Mouse (Mus musculus) embryonic stem cell, embryonic (primary cell): ENCODE measurements at regions not wholly inside any gene's neighbourhood (a gene's known extent, or its start where the extent isn't known, plus 50 kb on each side); places are given as distances from the start of the nearest gene placed in this dataset.

ENCODE experiments used
- CTCF ChIA-PET, 4 experiments: fragments of 300-600 bp in 2 of 4; fragments of 350-600 bp in 2 of 4; sonication (Branson Sonifier 250); formaldehyde crosslinking; loops; one replicate each; lab custom pipeline; 2022; ENCODE audit warnings: inconsistent platforms in 2 of 4; lab: Charles Lee
- POLR2A ChIA-PET, 4 experiments: fragments of 300-600 bp in 2 of 4; fragments of 350-600 bp in 2 of 4; sonication (Branson Sonifier 250); formaldehyde crosslinking; loops; one replicate each; lab custom pipeline; 2022; ENCODE audit warnings: antibody characterized with exemption in 4 of 4, inconsistent platforms in 1 of 4; lab: Charles Lee

DNA sequence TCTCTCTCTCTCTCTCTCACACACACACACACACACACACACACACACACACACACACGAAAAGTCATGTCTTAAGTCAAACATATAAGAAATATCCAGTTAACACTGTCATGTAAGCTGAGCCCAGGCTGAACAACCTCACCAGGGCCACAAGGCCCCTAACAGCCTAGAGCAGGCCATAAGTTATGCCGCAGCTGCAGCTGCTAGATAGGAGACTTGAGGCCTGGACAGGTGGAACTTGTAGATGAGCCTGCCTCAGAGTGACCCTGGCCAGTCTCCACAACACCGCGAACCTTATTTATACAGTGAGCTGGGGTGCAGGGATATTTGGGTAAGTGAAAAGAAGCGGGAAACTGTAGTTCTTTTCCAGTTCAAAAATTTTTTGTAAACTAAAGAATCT is 90.4 kb upstream of the Gpc1 start:
- ChIA-PET POLR2A (no interaction called here), CTCF (no interaction called here)

DNA sequence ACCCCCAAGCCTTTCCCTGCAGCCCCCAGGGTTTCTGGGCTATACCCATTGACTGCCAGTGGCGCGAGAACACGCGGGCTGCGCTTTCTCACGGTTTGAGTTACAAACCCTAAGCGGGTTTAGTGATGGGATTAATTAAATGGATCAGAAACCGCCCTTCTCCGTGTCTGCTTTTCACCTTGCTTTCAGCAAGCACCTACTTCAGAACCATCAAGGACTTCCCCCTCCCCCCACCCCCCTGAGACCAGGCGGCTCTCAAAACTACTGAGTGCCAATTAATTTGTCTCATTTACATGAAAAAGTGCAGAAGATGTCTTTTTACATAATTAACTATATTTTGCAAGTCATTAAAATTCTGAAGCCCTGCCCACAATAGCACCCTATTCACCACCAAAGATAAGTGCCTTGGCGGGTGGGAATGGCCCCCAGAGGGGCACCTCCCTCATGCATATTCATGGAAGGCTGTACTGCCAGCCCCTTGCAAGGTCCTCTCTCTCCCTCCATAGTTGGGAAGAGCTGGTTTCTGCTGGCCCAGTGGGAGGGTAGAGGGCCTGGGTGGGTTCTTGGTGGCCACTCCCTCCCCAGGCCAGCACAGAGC is 89.1 kb upstream of the Otos start:
- POLR2A ChIA-PET: interaction anchor here in 2 of 4 experiments (1.4 to 1.6 kb wide), 2 partner anchors 12 to 35 kb away, joined by 3 read pairs; no protein-coding TSS in a partner anchor
- CTCF ChIA-PET: interaction anchor here in 2 of 4 experiments (0.7 to 1.6 kb wide), 4 partner anchors 11 to 674 kb away, joined by 3 to 7 read pairs (median 4); no protein-coding TSS in a partner anchor

DNA sequence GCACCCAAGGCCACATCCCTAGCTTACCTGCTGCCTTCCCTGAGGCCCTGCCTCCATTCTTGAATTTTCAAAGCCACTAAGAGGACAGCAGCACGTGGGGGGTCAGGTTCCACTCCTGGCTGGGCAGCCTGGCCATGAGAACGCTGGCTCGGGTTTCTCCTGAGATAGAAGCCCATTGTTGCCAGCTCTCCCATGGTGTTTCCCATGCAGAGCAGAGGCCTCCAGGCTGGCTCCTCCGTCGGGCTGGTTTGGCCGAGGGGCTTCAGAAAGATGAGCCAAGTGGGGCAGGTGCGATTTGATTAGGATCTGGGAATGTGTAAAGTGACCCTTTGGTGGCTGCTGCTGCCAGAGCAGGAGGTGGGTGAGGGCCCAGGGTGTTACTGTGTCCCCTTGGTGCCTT is 87.8 kb upstream of the Otos start:
- ChIA-PET POLR2A (no interaction called here), CTCF (no interaction called here)

DNA sequence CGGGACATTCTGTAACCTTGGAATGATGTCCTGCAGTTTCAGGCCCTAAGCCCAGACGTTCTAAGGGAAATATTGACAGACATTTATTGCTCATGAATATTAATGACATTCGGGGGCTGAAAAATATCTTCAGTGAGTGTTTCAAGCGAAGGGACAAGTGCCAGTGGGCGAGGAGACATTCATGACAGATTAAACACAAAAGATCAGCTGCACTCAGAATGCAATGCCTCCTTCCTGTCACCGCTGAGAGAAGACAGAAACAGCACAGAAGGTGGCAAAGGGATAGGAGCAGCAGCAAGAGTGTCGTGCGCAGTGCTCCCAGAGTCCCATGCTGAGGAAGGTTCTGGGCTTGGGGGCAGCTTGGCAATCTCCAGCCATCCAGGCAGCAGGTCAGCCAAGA is 85.1 kb upstream of the Otos start:
- CTCF ChIA-PET: no interaction called here
- POLR2A ChIA-PET: no interaction called here

DNA sequence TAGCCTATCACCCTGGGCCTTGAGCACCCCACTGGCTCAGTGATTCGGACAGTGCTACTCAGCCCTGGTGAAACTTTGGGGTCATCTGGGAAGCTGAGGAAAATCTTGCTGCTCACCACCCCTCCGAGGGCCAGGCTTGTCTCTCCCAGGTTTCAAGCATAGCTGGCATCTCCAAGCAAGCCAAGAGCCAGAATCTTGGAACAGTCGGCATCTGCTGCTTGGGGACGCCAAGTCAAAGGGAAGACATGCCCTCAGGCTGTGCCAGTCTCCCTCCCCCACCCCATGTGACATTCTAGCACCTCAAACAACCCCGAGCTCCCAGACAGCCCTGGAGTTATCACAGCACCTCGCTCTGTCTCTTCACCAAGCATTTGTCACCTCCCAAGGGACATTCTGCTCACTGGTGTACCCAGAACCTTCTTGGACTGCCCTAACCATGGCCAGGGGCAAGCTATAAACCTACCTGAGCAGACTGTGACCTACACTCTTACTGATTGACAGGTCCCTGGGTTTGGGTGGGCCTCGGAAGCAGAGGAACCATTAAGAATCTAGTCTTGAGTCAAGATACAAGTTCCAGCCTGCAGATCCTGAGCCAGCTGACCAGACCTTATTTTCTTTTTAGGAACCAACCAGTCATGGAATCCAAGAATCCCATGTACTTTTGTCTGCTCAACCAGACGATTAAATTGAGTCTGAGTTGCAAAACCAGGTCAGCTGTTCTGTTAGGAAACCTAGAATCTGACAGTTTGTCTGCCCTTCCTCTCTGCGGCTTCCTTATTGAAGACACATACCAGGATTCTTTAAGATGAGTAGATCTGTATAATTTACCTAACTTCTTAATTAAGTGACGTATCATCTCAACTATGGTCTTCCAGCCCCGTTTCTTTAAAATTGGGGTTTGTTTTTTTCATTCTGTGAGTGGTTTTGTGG is 83.0 kb upstream of the Otos start:
- CTCF ChIA-PET: interaction anchor here in 1 of 4 experiments (0.6 kb wide), 1 partner anchor 938 kb away, joined by 4 read pairs; no protein-coding TSS in a partner anchor
- POLR2A ChIA-PET: no interaction called here

DNA sequence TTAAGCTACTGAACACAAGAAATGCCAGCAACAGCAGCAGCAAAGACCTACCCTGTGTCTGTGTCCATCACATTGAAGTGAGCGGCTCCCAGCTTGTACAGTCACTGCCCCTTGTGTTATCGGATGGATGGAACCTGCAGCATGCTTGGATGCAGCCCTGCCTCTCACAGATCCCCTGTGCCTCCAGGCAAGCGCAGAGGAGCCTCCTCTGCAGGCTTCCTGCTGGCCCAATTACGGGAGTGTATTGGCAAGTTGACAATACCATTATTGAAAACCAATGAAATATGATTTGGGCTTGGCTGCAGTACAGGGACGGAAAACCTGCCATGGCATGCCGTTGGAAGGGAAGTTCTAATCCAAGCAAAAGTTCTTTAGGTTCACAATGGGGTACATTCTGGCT is 81.9 kb upstream of the Otos start:
- ChIA-PET CTCF (interaction anchor here in 1 of 4 experiments (0.6 kb wide), 1 partner anchor 22 kb away, joined by 5 read pairs; no protein-coding TSS in a partner anchor), POLR2A (interaction anchor here in 1 of 4 experiments (1.5 kb wide), 1 partner anchor 9 kb away, joined by 3 read pairs; no protein-coding TSS in a partner anchor)

DNA sequence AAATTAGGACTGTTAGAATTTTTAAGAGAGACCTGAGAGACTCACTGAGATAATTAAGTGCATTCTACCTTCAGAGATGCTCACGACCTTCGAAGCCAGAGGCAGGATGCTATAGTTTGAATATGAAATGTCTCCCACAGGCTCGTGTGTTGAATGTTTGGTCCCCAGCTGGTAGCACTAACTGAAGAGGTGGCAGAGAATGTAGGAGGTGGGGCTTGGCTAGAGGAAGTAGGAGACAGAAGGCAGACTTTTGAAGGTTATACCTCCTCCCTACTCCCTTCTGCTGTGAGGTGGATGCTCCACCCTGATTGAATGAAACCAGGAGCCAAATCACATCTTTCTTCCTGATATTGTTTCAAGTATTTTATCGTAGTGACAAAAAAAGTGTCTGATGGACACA is 79.3 kb upstream of the Otos start:
- CTCF ChIA-PET: no interaction called here

DNA sequence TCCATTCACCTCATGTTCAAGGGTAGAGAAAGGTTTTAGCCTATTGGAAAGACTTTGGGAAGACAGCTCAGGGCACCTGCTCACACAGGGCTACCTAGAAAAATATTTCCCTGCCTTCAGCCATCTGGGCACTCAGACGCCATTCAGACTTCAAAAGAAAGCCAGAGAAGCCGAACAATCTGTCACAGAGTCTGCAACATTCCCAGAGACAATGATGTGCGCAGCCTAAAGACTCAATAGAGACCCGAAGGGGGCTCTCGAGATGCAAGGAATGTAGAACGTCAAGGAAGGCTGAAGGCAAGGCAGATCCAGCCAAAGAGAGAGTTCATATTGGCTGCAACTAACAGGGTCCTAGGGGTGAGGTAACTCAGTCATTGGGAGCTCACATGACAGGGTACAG is 78.7 kb upstream of the Otos start:
- CTCF ChIA-PET: interaction anchor here in 1 of 4 experiments (0.5 kb wide), 1 partner anchor 19 kb away, joined by 6 read pairs; no protein-coding TSS in a partner anchor
- POLR2A ChIA-PET: no interaction called here

More for the DNA sequence above, 79.3 kb upstream of the Otos start:
- POLR2A ChIA-PET: no interaction called here

DNA sequence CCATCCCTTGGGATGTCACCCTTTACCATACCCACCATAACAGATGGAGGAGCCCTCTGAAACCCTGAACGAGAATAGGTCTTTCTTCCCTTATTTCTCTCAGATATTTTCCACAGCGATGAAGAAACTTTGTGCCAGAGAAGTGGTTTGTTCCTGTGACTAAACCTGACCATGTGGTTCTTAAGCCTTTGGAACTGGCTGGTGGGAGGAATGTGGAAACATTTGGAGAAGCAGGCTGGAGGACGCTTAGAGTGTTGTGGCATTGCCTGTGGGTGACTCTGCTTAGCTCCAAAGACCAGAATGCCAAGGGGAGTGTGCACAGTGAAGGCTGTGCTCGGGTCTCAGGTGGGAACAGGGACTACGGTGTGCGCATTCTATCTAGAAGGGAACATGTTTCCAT is 77.7 kb upstream of the Otos start:
- ChIA-PET POLR2A (no interaction called here), CTCF (no interaction called here)

DNA sequence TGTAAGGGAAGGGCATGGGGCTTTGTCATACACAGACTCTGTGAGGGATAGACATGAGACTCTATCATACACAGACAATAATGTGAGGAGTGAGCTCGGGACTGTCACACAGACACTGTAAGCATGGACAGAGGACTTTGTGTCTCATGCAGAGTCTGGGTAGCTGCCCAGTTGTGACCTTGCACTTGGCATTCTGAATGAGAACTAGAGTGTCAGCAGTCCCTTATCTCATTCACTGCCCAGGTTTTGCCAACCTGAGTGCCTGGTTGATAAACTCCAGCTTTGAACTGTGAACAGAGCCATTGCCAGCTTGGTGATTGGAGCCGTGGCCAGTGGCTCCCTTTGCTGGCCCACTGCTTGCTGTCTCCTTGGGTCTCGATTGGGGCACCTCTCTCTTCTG is 75.5 kb upstream of the Otos start:
- CTCF ChIA-PET: interaction anchor here in 1 of 4 experiments (0.6 to 0.7 kb wide), 2 partner anchors 16 to 904 kb away, joined by 3 to 4 read pairs; no protein-coding TSS in a partner anchor
- POLR2A ChIA-PET: no interaction called here

DNA sequence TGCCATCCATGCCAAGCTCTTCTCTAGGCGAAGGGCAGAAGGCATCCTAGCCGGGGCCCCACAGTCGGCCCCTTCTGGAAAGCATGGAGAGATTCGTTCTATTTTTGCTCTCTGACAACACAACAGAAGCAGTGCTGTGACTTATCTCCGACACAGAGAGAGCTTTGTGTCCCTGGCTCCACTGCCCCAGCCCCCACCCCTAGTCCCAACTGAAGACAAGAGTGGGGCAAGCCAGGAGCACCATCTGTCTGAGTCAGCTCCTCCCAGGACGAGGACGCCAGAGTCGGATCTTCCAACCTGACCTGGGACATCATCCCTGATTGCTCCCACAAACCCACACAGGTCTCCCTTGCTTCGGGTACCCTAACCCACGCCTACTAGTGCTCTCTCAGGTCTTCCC is 71.9 kb upstream of the Otos start:
- POLR2A ChIA-PET: interaction anchor here in 1 of 4 experiments (0.6 to 1.2 kb wide), 2 partner anchors 9 to 10 kb away, joined by 3 read pairs; no protein-coding TSS in a partner anchor
- CTCF ChIA-PET: interaction anchor here in 3 of 4 experiments (0.5 to 2.0 kb wide), 4 partner anchors 13 to 1023 kb away, joined by 3 to 8 read pairs (median 4); no protein-coding TSS in a partner anchor

DNA sequence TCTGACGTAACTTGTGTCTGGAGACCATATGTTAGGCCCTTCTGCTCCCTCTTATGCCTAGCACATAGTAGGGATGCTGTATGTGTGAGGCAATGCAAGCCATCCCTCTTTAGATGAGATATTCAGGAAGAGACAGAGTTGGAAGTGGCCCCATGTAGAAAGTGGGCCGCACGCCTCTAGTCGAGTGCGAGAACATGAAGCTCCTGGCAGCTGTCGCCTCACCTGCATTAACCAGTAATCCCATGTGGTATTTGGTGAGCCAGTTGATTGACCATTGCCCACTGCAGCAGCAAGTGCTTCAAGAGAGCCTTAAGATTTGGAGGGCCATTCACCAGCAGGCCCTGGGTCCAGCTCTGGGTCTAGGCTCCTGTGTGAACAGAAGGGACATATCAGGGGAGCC is 71.2 kb upstream of the Otos start:
- CTCF ChIA-PET: interaction anchor here in 3 of 4 experiments (0.6 to 2.0 kb wide), 3 partner anchors 12 to 114 kb away, joined by 3 to 8 read pairs (median 4); no protein-coding TSS in a partner anchor
- POLR2A ChIA-PET: no interaction called here

DNA sequence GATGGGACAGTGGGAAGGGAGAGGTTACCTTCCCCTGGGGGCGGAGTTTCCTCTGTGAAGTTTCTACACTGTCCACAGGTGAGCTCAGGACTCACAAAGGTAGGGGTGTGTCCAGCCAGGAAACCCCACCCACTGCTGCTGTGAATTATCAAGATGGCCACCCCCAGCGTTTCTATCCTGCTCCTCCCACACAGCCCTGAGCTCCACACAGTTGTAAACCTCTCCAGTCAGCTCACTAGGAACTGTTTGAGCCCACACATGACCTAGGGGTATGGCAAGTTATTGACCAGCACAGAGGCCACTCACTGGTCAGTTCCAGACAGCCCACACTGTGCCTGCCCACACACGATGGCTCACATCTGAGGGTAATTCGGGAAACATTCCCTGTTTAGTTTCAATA is 69.5 kb upstream of the Otos start:
- CTCF ChIA-PET: interaction anchor here in 2 of 4 experiments (0.7 to 1.1 kb wide), 2 partner anchors 10 to 70 kb away, joined by 4 to 5 read pairs; partner anchors contain the start of gene Otos (in 1 of the 2)
- POLR2A ChIA-PET: no interaction called here

DNA sequence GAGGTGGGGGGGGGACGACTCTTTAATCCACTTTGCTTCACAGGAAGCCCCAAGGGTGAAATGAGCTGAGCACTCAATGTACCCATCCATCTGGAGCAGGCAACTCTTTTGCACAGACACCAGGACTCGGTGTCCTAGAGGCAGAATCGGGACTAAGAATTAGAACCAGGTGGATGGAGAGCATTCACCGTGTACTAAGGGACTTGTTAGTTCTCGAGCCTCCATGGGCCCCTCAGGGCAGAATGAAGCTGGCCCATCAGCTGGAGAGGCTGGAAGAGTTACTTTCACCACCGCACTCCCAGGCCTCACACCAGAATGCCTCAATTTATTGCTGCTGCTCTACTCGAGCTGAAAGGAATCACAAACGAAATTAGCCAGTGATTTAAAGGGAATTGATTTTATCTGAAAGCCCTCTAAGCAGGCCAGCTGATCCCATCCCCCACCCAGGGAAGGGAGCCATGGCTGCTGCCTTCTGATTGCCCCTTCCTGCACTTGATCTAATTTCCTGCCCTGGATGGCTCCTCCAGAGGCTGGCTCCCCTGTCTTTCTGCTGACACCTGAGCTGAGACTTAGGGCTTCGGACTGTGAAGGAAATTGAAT is 66.2 kb upstream of the Otos start:
- CTCF ChIA-PET: interaction anchor here in 2 of 4 experiments (0.6 to 0.8 kb wide), 2 partner anchors 18 to 132 kb away, joined by 3 read pairs; no protein-coding TSS in a partner anchor
- POLR2A ChIA-PET: interaction anchor here in 2 of 4 experiments (0.6 to 0.7 kb wide), 2 partner anchors 174 to 988 kb away, joined by 4 read pairs; no protein-coding TSS in a partner anchor

DNA sequence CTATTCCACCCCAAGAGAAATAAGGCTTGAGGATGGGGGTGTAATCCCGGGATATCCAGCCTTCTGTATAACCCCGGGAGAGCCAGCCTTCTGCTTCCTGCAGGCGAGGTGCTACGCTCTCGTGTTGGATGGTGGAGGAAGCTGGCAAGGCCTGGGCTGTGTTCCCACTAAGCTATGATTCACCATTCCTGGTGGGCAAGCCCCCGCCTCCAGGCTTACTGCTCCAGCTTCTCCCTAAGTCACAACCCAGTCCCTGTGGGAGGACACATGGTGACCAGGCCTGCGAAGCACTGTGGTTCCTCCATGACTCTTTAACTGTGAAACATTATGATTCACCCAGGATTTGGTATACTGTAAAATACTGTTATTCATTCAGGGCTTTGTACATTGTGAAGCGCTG is 63.7 kb upstream of the Otos start:
- CTCF ChIA-PET: no interaction called here
- POLR2A ChIA-PET: interaction anchor here in 1 of 4 experiments (1.3 kb wide), 1 partner anchor 9 kb away, joined by 4 read pairs; no protein-coding TSS in a partner anchor

DNA sequence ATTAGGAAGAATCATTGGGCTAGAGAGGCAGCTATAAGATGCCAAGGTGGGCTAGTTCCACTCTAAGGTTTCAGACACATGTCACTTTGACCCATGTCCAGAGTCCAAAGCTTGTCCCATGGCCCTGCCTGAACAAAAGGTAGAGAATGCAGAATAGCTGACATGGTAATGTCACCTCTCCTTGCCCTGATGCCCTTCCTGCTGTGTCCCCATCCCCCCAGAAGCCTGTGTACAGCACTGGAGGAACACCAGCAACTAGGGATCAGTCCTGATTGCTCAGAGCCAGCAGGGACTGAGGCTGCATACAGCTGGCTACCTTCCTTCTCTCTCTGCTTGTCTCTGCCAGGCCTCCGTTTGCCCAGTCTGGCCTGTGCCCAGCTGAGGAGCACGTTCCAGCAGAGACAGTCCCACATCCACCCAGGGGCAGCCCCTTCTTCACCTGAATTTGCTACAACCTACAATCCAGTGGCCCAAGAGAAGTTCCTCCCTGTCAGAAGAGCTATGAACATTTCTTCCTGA is 61.7 kb upstream of the Otos start:
- POLR2A ChIA-PET: no interaction called here
- CTCF ChIA-PET: interaction anchor here in 2 of 4 experiments (1.3 to 3.8 kb wide), 2 partner anchors 123 to 124 kb away, joined by 4 to 73 read pairs; partner anchors contain the start of gene Gpc1 (in 1 of the 2)

DNA sequence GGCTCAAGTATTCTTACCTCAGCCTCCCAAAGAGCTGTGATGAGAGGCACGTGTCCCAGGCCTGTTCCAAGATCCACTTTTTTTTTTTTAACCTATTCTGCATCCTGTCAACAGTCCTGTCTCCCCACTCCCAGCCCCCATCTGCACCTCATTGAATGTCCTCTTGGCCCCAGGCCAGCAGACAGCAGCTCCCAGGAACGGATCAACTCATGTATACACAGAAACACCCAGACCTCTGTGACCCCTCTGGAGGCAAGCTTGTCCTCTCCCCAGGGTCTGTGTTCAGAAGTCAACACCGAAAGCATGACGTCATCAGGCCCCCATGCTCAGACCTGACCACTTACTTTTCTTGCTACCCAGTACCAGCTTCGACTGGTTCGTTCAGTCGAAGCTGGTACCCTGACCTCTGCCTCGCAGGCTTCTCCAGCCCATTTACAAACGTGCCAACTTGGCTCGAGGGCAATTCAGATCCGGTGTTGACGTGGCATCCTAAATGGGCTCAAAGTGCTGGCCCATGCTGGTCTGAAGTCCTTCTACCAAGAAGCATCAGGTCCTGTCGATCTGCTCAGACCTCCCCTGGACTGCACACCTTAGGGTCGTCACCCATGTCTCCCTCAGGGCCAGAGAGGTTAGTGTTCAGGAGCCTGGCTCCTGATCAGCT is 60.7 kb upstream of the Otos start:
- ChIA-PET CTCF (interaction anchor here (0.5 to 3.8 kb wide), 11 partner anchors 12 to 1194 kb away, joined by 3 to 117 read pairs (median 9); partner anchors contain the start of genes Gpc1 (in 3 of the 4) and Otos (in 2 of the 4)), POLR2A (interaction anchor here in 3 of 4 experiments (0.6 to 2.5 kb wide), 4 partner anchors 12 to 197 kb away, joined by 3 to 11 read pairs (median 9); partner anchors contain the start of genes Dusp28 (in 1 of the 3) and Gpc1 (in 1 of the 3))
